Mouse (Mus musculus): ENCODE measurements around the gene Olfr1029.

Gene Olfr1029

GRCm38 (mm10) chr2:85973595-85973994 is at the start of gene Olfr1029:
Gene Olfr1029, plus strand, starts transcription at chr2:85973895.
- WGBS = 88% methylated on average over 2 of the region's 2 CpGs

GRCm38 (mm10) chr2:85950137-85950536 is 23.6 kb upstream of the Olfr1029 start, which contains the start of gene Olfr1028:
Gene Olfr1028, plus strand, starts transcription at chr2:85950437.
- 70% methylated on average over 1 of the region's 1 CpGs for WGBS

- WGBS = 80% methylated on average over 1 of the region's 1 CpGs
Measured at GRCm38 (mm10) chr2:85978976-85979375, 5.3 kb downstream of the Olfr1029 start, which contains the start of gene Olfr1030. Gene Olfr1030, plus strand, starts transcription at chr2:85979276.

GRCm38 (mm10) chr2:85990004-85990403 is 16.3 kb downstream of the Olfr1029 start, which contains the start of gene Olfr1031:
Gene Olfr1031, plus strand, starts transcription at chr2:85990304.
- 61% methylated on average over 3 of the region's 3 CpGs for WGBS

GRCm38 (mm10) chr2:86005240-86005639 is 31.5 kb downstream of the Olfr1029 start, which contains the start of gene Olfr1032:
Gene Olfr1032, plus strand, starts transcription at chr2:86005540.
- 86% methylated on average over 7 of the region's 7 CpGs for WGBS

GRCm38 (mm10) chr2:86020406-86020805 is 46.7 kb downstream of the Olfr1029 start, which contains the start of gene Olfr1033:
Gene Olfr1033, plus strand, starts transcription at chr2:86020633.
- WGBS = 4% methylated on average over 11 of the region's 11 CpGs

- 66% methylated on average over 7 of the region's 9 CpGs for WGBS
Measured at GRCm38 (mm10) chr2:86021518-86021917, 47.8 kb downstream of the Olfr1029 start.

Data from cerebral cortex, adult 2 months (tissue).